Mouse (Mus musculus) liver, adult 2 months (tissue): Measurements from ENCODE around the gene Lnx1.

Experiments
- CTCF ChIP-seq: fragments of 200-500 bp; IDR thresholded peaks from 2 replicates; pipeline ENCODE4 v1.5.1; 2011; ENCODE audit warnings: low read depth, low read length, control low read depth
- POLR2A ChIP-seq: fragments of 200-500 bp; IDR thresholded peaks from 2 replicates; pipeline ENCODE4 v1.6.1; 2011; ENCODE audit warnings: low read length, control low read depth; ENCODE audit not compliant: insufficient read depth; ENCODE audit errors: extremely low read depth

- TF ChIP-seq CTCF (no peak), POLR2A (no peak)
Observed at GRCm38 (mm10) chr5:74561151-74561550, 141.6 kb downstream of the Lnx1 start.
